8 mouse cellular contexts compared by ENCODE assay signal in genomic region chr2:128396008-128396346, GRCm38 (mm10).
DNase-seq lines count a peak whose midpoint lies in the region; ATAC-seq and TF ChIP-seq lines count a peak whose summit lies in the region.

No protein-coding gene starts in this region.

- DNase-seq in brain, adult 2 months (ENCODE audit: low read depth, low spot score): peak; percentile 84
- peak; percentile 95 for DNase-seq in kidney, postnatal 0 days (ENCODE audit: low spot score)
- peak; percentile 30 for DNase-seq in liver, adult 2 months (ENCODE audit: extremely low read depth, low read depth, low spot score)
- peak; percentile 93 for DNase-seq in naive thymus-derived CD4-positive, alpha-beta T cell, adult 2 months (ENCODE audit: low read depth)
- peak; percentile 90 for DNase-seq in splenic B cell, adult 2 months (ENCODE audit: low read depth, low spot score)

- H3K27me3 ChIP-seq in C2C12 (ENCODE audit: control insufficient read depth, insufficient read depth, insufficient read length): no peaks in the 10 kb centered on the region
- H3K27me3 ChIP-seq in heart, embryonic 12.5 days (replicated peaks): 0 out of 2 replicates have a peak, but pooled peaks cover 3% of the 10 kb centered on the region
- H3K27me3 ChIP-seq in kidney, postnatal 0 days (ENCODE audit: insufficient read depth, low read length): no peaks in the 10 kb centered on the region
- H3K27me3 ChIP-seq in liver, adult 2 months (ENCODE audit: control insufficient read depth, insufficient read depth, low read length): no peaks in the 10 kb centered on the region
- no peaks in the 10 kb centered on the region for H3K27me3 ChIP-seq in splenic B cell, adult 2 months (ENCODE audit: control insufficient read depth, insufficient read depth, low read length, poor library complexity, severe bottlenecking)

- H3ac ChIP-seq in C2C12 (ENCODE audit: control insufficient read depth, insufficient read length, low read depth): no peak overlapping the region

- H3K9me3 ChIP-seq in heart, embryonic 12.5 days (replicated peaks): no peaks in the 10 kb centered on the region
- no peaks in the 10 kb centered on the region for H3K9me3 ChIP-seq in kidney, postnatal 0 days (replicated peaks; ENCODE audit: low read length)

- H3K9ac ChIP-seq in heart, embryonic 12.5 days: no peak overlapping the region
- no peak overlapping the region for H3K9ac ChIP-seq in kidney, postnatal 0 days (ENCODE audit: low read depth, low read length)
- no peak overlapping the region for H3K9ac ChIP-seq in liver, adult 2 months (ENCODE audit: low read depth, low read length)

- H3K27ac ChIP-seq in heart, embryonic 12.5 days (ENCODE audit: poor library complexity, severe bottlenecking): no peak overlapping the region
- no peak overlapping the region for H3K27ac ChIP-seq in kidney, postnatal 0 days
- H3K27ac ChIP-seq in liver, adult 2 months (replicated peaks; ENCODE audit: insufficient read depth, low read depth, low read length): no peak overlapping the region

- no peak overlapping the region for H3K4me2 ChIP-seq in heart, embryonic 12.5 days
- no peak overlapping the region for H3K4me2 ChIP-seq in kidney, postnatal 0 days (ENCODE audit: low read length)

- no peak overlapping the region for H3K4me3 ChIP-seq in C2C12 (ENCODE audit: insufficient read depth, poor library complexity, severe bottlenecking)
- no peak overlapping the region for H3K4me3 ChIP-seq in heart, embryonic 12.5 days
- H3K4me3 ChIP-seq in kidney, postnatal 0 days (replicated peaks; ENCODE audit: low read depth, low read length): no peak overlapping the region
- no peak overlapping the region for H3K4me3 ChIP-seq in liver, adult 2 months (ENCODE audit: insufficient read depth, low read depth, low read length)

- TF ChIP-seq CTCF in C2C12 (IDR thresholded peaks at IDR 0.05; ENCODE audit: control insufficient read depth, insufficient read depth, insufficient read length): peak; percentile 80
- TF ChIP-seq CTCF in kidney, postnatal 0 days (IDR thresholded peaks at IDR 0.05; ENCODE audit: low read depth): peak; percentile 98
- TF ChIP-seq CTCF in liver, adult 2 months (IDR thresholded peaks at IDR 0.05; ENCODE audit: low read depth, low read length): peak; percentile 97

- H3K4me1 ChIP-seq in heart, embryonic 12.5 days (replicated peaks): peaks cover 37% of the 10 kb centered on the region
- H3K4me1 ChIP-seq in kidney, postnatal 0 days (replicated peaks; ENCODE audit: insufficient read depth, low read length): no peaks in the 10 kb centered on the region; the same call in 1 of the 2 replicates
- H3K4me1 ChIP-seq in liver, adult 2 months (ENCODE audit: control insufficient read depth, insufficient read depth, low read length): peaks cover 3% of the 10 kb centered on the region; the same call in 1 of the 2 replicates

- H3K79me2 ChIP-seq in C2C12 (ENCODE audit: control insufficient read depth, insufficient read depth): peaks cover 93% of the 10 kb centered on the region
- no peaks in the 10 kb centered on the region for H3K79me2 ChIP-seq in liver, adult 2 months (ENCODE audit: control insufficient read depth, insufficient read depth, low read length)

- peak; percentile 88 for ATAC-seq in erythroblast, adult 5-6 weeks (replicated peaks; ENCODE audit: low FRiP score, poor library complexity, severe bottlenecking)
- ATAC-seq in heart, embryonic 12.5 days (ENCODE audit: insufficient number of reproducible peaks, low FRiP score): peak; percentile 59; the same call in 1 of the 2 replicates
- ATAC-seq in kidney, postnatal 0 days (replicated peaks; ENCODE audit: low FRiP score, low read depth): peak; percentile 84; the same call in 1 of the 2 replicates

- peaks cover 11% of the 10 kb centered on the region for H3K36me3 ChIP-seq in C2C12 (ENCODE audit: control insufficient read depth, insufficient read depth)
- no peaks in the 10 kb centered on the region for H3K36me3 ChIP-seq in heart, embryonic 12.5 days
- no peaks in the 10 kb centered on the region for H3K36me3 ChIP-seq in kidney, postnatal 0 days (ENCODE audit: insufficient read depth, low read length)
- no peaks in the 10 kb centered on the region for H3K36me3 ChIP-seq in liver, adult 2 months (ENCODE audit: control insufficient read depth, insufficient read depth, low read length)
- H3K36me3 ChIP-seq in splenic B cell, adult 2 months (ENCODE audit: control insufficient read depth, insufficient read depth, low read length, poor library complexity, severe bottlenecking): no peaks in the 10 kb centered on the region

- 2% methylated on average over 9 of the region's 9 CpGs for WGBS in heart, embryonic 12.5 days
- 3% methylated on average over 9 of the region's 9 CpGs for WGBS in kidney, postnatal 0 days
- WGBS in liver, adult 2 months: 2% methylated on average over 9 of the region's 9 CpGs

- no peak for TF ChIP-seq POLR2A in liver, adult 2 months (IDR thresholded peaks at IDR 0.05; ENCODE audit: extremely low read depth, insufficient read depth, low read length)

- H3K79me3 ChIP-seq in C2C12 (ENCODE audit: low read depth): peaks cover 61% of the 10 kb centered on the region

TF ChIP-seq in C2C12, 6 proteins besides CTCF, POLR2A, EP300 and RAD21:
- TF ChIP-seq FOSL1 (IDR thresholded peaks at IDR 0.05; ENCODE audit: insufficient read depth, low read length, poor library complexity, severe bottlenecking): no peak
- TF ChIP-seq MYOD1 (IDR thresholded peaks at IDR 0.05; ENCODE audit: control insufficient read depth, insufficient read length, low read depth): peak; percentile 81
TF ChIP-seq in C2C12: peak in this region for 1.

Comparison
In these comparisons a context has a peak if more than half of its experiments do, and no peak if none do; other contexts are left out.
1. DNase-seq: peak in every context shown above with its lines; median percentile 95 in kidney, postnatal 0 days; 93 in naive thymus-derived CD4-positive, alpha-beta T cell, adult 2 months; 90 in splenic B cell, adult 2 months; 84 in brain, adult 2 months; 30 in liver, adult 2 months.